ENCODE assay signal across 12 mouse cellular contexts in genomic region chr1:39759231-39760175, GRCm38 (mm10). TPM values are rescaled to one million over a fixed set of nuclear protein-coding genes. Genes with fewer than 3 reads are reported as not detected.
DNase-seq lines count a peak whose midpoint lies in the region; ATAC-seq and TF ChIP-seq lines count a peak whose summit lies in the region.
"Had no signal": no experiment of that assay in that cellular context is flagged by ENCODE, and none has a peak within 500 bp of the region (broad histone marks: within the 10 kb centered on the region; RNA-seq: fewer than 3 reads in every experiment).

No protein-coding gene starts in this region.

- no peaks in the 10 kb centered on the region for H3K27me3 ChIP-seq in embryonic facial prominence, embryonic 14.5 days (replicated peaks; ENCODE audit: control insufficient read depth, insufficient read depth, low read length)
- no peaks in the 10 kb centered on the region for H3K27me3 ChIP-seq in kidney, embryonic 16.5 days (ENCODE audit: insufficient read depth, low read length)

- peak; percentile 95 for DNase-seq in heart, adult 11 months
- no peak for DNase-seq in heart, postnatal 25 days (ENCODE audit: low spot score)
- DNase-seq in 416B (ENCODE audit: low read depth): peak; percentile 78
- DNase-seq in embryonic facial prominence, embryonic 14.5 days (ENCODE audit: low spot score): no peak
- DNase-seq in cerebellum, adult 9-11 months: no peak
- DNase-seq in layer of hippocampus, adult 2 months (ENCODE audit: low spot score in 2 of 2): no peak
- DNase-seq in layer of hippocampus, adult 18-20 months (ENCODE audit: low spot score in 2 of 2): no peak
- DNase-seq: left cerebral cortex, postnatal 4 days had no signal

- H3K9me3 ChIP-seq in embryonic facial prominence, embryonic 14.5 days (ENCODE audit: control insufficient read depth, low read length): no peaks in the 10 kb centered on the region
- no peaks in the 10 kb centered on the region for H3K9me3 ChIP-seq in kidney, embryonic 16.5 days (ENCODE audit: low read length)

- no peak overlapping the region for H3K9ac ChIP-seq in embryonic facial prominence, embryonic 14.5 days (ENCODE audit: low read depth, low read length)
- no peak overlapping the region for H3K9ac ChIP-seq in kidney, embryonic 16.5 days (replicated peaks; ENCODE audit: low read length)

- WGBS in embryonic facial prominence, embryonic 14.5 days: 38% methylated on average over 9 of the region's 9 CpGs
- 51% methylated on average over 9 of the region's 9 CpGs for WGBS in kidney, embryonic 16.5 days

- H3K27ac ChIP-seq in embryonic facial prominence, embryonic 14.5 days (replicated peaks; ENCODE audit: low read depth, low read length): 0 out of 2 replicates have a peak overlapping the region, but pooled peaks have one; percentile 8
- peak overlapping the region; percentile 46; the same call in 1 of the 2 replicates for H3K27ac ChIP-seq in kidney, embryonic 16.5 days (ENCODE audit: low read length)
- H3K27ac ChIP-seq in layer of hippocampus, adult 2 months: no peak overlapping the region

- no peak overlapping the region for H3K4me3 ChIP-seq in embryonic facial prominence, embryonic 14.5 days (ENCODE audit: low read depth, low read length)
- no peak overlapping the region for H3K4me3 ChIP-seq in kidney, embryonic 16.5 days (ENCODE audit: low read length)
- no peak overlapping the region for H3K4me3 ChIP-seq in layer of hippocampus, adult 2 months
- H3K4me3 ChIP-seq: erythroblast, embryonic 14.5 days had no signal

- no peak overlapping the region for H3K4me2 ChIP-seq in embryonic facial prominence, embryonic 14.5 days (ENCODE audit: low read depth, low read length)
- no peak overlapping the region for H3K4me2 ChIP-seq in kidney, embryonic 16.5 days (replicated peaks; ENCODE audit: low read depth, low read length)

- no peaks in the 10 kb centered on the region for H3K36me3 ChIP-seq in embryonic facial prominence, embryonic 14.5 days (ENCODE audit: control insufficient read depth, insufficient read depth, low read length)
- H3K36me3 ChIP-seq in kidney, embryonic 16.5 days (ENCODE audit: insufficient read depth, low read length): no peaks in the 10 kb centered on the region

- ATAC-seq in embryonic facial prominence, embryonic 14.5 days (ENCODE audit: low read depth): no peak
- ATAC-seq in kidney, embryonic 16.5 days (ENCODE audit: low FRiP score, low TSS enrichment): no peak

- intact Hi-C loops in heart, postnatal 25 days (cut with DNase I): loop anchor here (2.0 to 5.0 kb wide), 4 partner anchors 23 to 223 kb away; no protein-coding TSS in a partner anchor

- peaks cover 28% of the 10 kb centered on the region for H3K4me1 ChIP-seq in embryonic facial prominence, embryonic 14.5 days (ENCODE audit: control insufficient read depth, insufficient read depth, low read length)
- H3K4me1 ChIP-seq in kidney, embryonic 16.5 days (ENCODE audit: insufficient read depth, low read length): peaks cover 35% of the 10 kb centered on the region

- no peak for TF ChIP-seq CTCF in layer of hippocampus, adult 2 months (conservative IDR thresholded peaks at IDR 0.05)

RNA-seq across cellular contexts. Expression of gene Rfx8, which starts 38.7 kb away (rescaled TPM):
- under 1 TPM; 0.34 to 0.36 TPM for total RNA-seq in heart, postnatal 25 days (2021)
- polyA plus RNA-seq in embryonic facial prominence, embryonic 14.5 days (2014; fragmentation: Nextera tagmentation; extraction: Ambion mirVana): 2.0 and 2.3 TPM in 2 replicates
- 0.17 and 0.21 TPM in 2 replicates for polyA plus RNA-seq in kidney, embryonic 16.5 days (2015; fragmentation: Nextera tagmentation; extraction: Ambion mirVana)
- total RNA-seq in layer of hippocampus, adult 2 months (2021): under 1 TPM; 0.22 to 0.51 TPM
- total RNA-seq in layer of hippocampus, adult 18-20 months (2021): under 1 TPM; 0.15 to 0.20 TPM
- total RNA-seq: adrenal gland, adult 18-20 months had no signal

RNA-seq across cellular contexts. Expression of gene Gm3646, which starts 45.6 kb away (rescaled TPM):
- total RNA-seq in heart, postnatal 25 days (2021): 1 to 10 TPM; 5.8 to 9.4 TPM
- polyA plus RNA-seq in embryonic facial prominence, embryonic 14.5 days (2014; fragmentation: Nextera tagmentation; extraction: Ambion mirVana): 0.61 TPM in 1 of 2 replicates, not detected in the other
- polyA plus RNA-seq in kidney, embryonic 16.5 days (2015; fragmentation: Nextera tagmentation; extraction: Ambion mirVana): not detected in 2 replicates
- not detected for total RNA-seq in layer of hippocampus, adult 2 months (2021)
- not detected for total RNA-seq in layer of hippocampus, adult 18-20 months (2021)
- total RNA-seq: adrenal gland, adult 18-20 months; left cerebral cortex, postnatal 4 days had no signal
- polyA plus RNA-seq: erythroblast, embryonic 14.5 days; hindbrain, embryonic 11.5 days had no signal

Comparison
In these comparisons a context has a peak if more than half of its experiments do, and no peak if none do; other contexts are left out.
1. DNase-seq: peak in heart, adult 11 months (single experiment) and 416B (single experiment); none in heart, postnatal 25 days (single experiment), embryonic facial prominence, embryonic 14.5 days (single experiment), cerebellum, adult 9-11 months (single experiment), layer of hippocampus, adult 2 months (0 of 2) and layer of hippocampus, adult 18-20 months (0 of 2).
2. RNA of gene Gm3646, which starts 45.6 kb away (total RNA-seq): 5.8 to 9.4 TPM in heart, postnatal 25 days; not detected in layer of hippocampus, adult 2 months and not detected in layer of hippocampus, adult 18-20 months; every median in the first group is over 4 times any median in the second.